Mouse (Mus musculus) layer of hippocampus, adult 8-10 months (tissue): ENCODE measurements around the gene Gm44965. TPM values are rescaled to one million over a fixed set of nuclear protein-coding genes. Genes with fewer than 3 reads are reported as not detected.
"Not testable (repeated sequence)": the region's sequence is repeated elsewhere in the genome, so short reads cannot be mapped to it uniquely, and the experiment has no call there.

Source experiments
- DNase-seq, 2 experiments: peaks; one replicate each; pipeline ENCODE4 v3.0.0; 2022; ENCODE audit warnings: low spot score in 2 of 2
- total RNA-seq, 4 experiments: library from RNA; stranded (reverse); gene quantifications; 2 replicates each; pipeline ENCODE4 v1.2.4; 2022

The Gm44965 gene
- total RNA-seq, 4 experiments from 2014 or later, result 1.2 to 10.6 TPM; not detected in 2

DNA sequence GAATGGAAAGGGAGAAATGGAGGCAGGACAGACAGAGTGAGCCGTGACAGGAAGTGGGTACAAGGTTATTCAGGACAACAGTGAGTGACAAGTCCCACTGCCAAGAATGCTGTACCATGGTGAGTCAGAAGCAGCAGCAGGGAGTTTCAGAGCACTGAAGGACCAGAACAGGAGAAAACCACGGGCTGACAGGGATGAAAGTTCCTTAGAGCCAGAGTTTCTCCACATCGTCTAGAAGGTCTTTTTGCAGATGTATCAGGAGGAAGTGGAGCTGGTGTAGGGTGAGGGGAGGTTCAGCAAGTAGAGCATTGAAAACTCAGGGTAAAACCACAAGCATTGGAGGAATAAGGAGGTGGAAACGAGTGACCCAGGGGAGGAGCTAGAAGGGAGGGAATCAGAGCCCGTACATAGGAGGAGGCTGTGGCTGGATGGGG is 14.5 kb upstream of the Gm44965 start:
- no peak for DNase-seq

GRCm38 (mm10) chr6:48581257-48581656 is 12.5 kb upstream of the Gm44965 start:
- no peak for DNase-seq

GRCm38 (mm10) chr6:48582037-48582436 is 11.7 kb upstream of the Gm44965 start:
- DNase-seq, result no peak

GRCm38 (mm10) chr6:48589194-48589750 is 4.5 kb upstream of the Gm44965 start, which contains the start of gene Gm45021:
Gm45021 (plus strand) TSS chr6:48589610.
- DNase-seq, result no peak

- no peak for DNase-seq
These were observed 2.4 kb upstream of the Gm44965 start for GRCm38 (mm10) chr6:48591221-48591845.

GRCm38 (mm10) chr6:48591871-48592270 is 1.9 kb upstream of the Gm44965 start:
- no peak for DNase-seq

- peak; percentile 51 to 60 for DNase-seq
These were observed 450 bp downstream of the Gm44965 start for GRCm38 (mm10) chr6:48594043-48594738.

- DNase-seq, result no peak
These were observed 1.5 kb downstream of the Gm44965 start for GRCm38 (mm10) chr6:48595278-48595677.

DNA sequence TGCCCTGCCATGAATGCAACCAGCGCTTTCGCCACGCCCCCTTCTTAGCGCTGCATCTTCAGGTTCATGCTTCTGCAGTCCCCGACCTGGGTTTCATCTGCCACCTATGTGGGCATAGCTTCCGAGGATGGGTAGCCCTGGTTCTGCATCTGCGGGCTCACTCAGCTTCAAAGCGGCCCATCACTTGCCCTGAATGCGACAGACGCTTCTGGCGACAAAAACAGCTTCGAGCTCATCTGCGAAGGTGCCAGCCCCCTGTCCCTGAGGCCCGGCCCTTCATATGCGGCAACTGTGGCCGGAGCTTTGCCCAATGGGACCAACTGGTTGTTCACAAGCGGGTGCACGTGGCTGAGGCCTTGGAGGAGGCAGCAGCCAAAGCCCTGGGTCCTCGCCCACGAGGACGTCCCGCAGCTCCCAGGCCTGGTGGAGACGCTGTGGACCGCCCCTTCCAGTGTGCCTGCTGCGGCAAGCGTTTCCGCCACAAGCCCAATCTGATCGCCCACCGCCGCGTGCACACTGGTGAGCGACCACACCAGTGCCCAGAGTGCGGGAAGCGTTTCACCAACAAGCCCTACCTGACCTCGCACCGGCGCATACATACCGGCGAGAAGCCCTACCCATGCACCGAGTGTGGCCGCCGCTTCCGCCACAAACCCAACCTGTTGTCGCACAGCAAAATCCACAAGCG is 2.9 kb downstream of the Gm44965 start:
- DNase-seq, result no peak

- no peak for DNase-seq
These were observed 3.5 kb downstream of the Gm44965 start for GRCm38 (mm10) chr6:48597233-48597625.

GRCm38 (mm10) chr6:48600594-48600993 is 6.9 kb downstream of the Gm44965 start:
- DNase-seq, result no peak

GRCm38 (mm10) chr6:48601271-48602079 is 7.7 kb downstream of the Gm44965 start, which contains the start of gene Zfp775:
Zfp775 (plus strand) TSS chr6:48602063.
- peak; percentile 94 to 96 for DNase-seq

- DNase-seq, result no peak
These were observed 8.5 kb downstream of the Gm44965 start for GRCm38 (mm10) chr6:48602080-48602741.

DNA sequence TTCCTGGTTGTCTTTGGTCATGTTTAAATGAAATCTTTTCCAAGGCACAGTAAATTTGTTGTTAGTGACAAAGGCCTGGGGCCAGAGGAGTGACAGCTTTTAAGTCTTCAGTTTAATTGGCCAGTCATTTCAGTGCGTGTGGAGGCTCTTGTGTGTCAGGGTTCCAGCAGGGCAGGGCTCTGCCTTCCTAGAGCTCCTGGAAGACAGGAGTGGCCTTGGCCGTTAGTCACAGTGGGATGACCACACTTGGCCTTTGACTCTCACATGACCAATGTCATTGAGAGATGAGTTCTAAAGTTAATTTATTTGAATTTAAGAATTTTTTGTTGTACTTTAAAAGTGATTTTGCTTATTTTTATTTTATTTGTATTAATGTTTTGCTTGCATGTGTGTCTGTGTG is 14.4 kb downstream of the Gm44965 start:
- DNase-seq, result no peak

- DNase-seq, result no peak
These were observed 15.8 kb downstream of the Gm44965 start for GRCm38 (mm10) chr6:48609512-48609911.

- no peak for DNase-seq
These were observed 16.9 kb downstream of the Gm44965 start for GRCm38 (mm10) chr6:48610657-48611056.

- no peak for DNase-seq
These were observed 19.7 kb downstream of the Gm44965 start for GRCm38 (mm10) chr6:48613464-48613863.

GRCm38 (mm10) chr6:48614756-48615155 is 21.0 kb downstream of the Gm44965 start:
- DNase-seq, result no peak

GRCm38 (mm10) chr6:48620031-48620430 is 26.3 kb downstream of the Gm44965 start:
- no peak for DNase-seq

DNA sequence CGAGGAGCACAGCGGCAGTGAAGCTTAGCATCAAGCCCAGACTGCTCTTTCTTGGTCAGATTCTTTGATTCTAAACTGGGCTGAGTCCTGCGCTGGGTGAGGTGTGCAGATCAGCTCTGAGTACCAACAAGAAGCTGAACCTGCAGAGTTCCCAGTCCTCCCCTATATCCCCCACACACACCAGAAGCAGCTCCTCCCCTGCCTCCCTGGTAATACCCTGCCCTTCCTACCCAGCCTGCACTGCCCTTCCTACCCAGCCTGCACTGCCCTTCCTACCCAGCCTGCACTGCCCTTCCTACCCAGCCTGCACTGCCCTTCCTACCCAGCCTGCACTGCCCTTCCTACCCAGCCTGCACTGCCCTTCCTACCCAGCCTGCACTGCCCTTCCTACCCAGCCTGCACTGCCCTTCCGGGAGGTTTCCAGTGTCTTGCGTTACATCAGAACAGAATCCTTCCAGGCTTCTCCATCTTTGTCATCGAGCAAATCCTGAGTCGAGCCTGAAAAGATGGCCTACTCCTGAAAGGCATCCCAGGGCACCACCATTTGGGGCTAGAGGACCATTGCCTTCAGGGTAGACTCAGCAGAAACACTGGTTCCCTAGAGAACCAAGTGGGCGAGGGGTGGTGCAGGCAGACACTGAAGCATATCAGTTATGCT is 28.6 kb downstream of the Gm44965 start:
- DNase-seq, result not testable (repeated sequence)
